Mouse (Mus musculus): ENCODE results near the gene Inafm1. TPM values are rescaled to one million over a fixed set of nuclear protein-coding genes. Genes with fewer than 3 reads are reported as not detected.
A peak's percentile ranks its signal among the peaks of the same experiment; 100 is the strongest.

Gene Inafm1
- polyA plus RNA-seq, 1 experiment from 2014 or later = 20.1 TPM

GRCm38 (mm10) chr7:16313481-16314220 lies 40.2 kb upstream of the Inafm1 start:
- TF ChIP-seq EP300 (IDR thresholded peaks at IDR 0.05) = no peak
- TF ChIP-seq CTCF (IDR thresholded peaks at IDR 0.05) = 0 out of 2 replicates have a peak, but pooled peaks have one; percentile 33
- peak; percentile 93 for DNase-seq (ENCODE audit: low spot score)
- WGBS = 1% methylated on average over 24 of the region's 66 CpGs
- Histone ChIP-seq H3K4me1 (ENCODE audit: insufficient read depth, low read depth, low read length) (peaks cover 12% of the 10 kb centered on the region; the same call in 1 of the 2 replicates), H3K4me3 (ENCODE audit: low read depth, low read length) (peak overlapping the region; percentile 80), H3K27me3 (replicated peaks; ENCODE audit: insufficient read depth, low read length) (no peaks in the 10 kb centered on the region), H3K4me2 (replicated peaks; ENCODE audit: low read depth, low read length) (peak overlapping the region; percentile 88), H3K9me3 (ENCODE audit: low read length) (no peaks in the 10 kb centered on the region), H3K36me3 (ENCODE audit: insufficient read depth, low read length) (peaks cover 8% of the 10 kb centered on the region; the same call in 1 of the 2 replicates), H3K27ac (ENCODE audit: low read length) (peak overlapping the region; percentile 99), H3K9ac (replicated peaks; ENCODE audit: low read depth) (peak overlapping the region; percentile 96)
- ATAC-seq = peak; percentile 70

GRCm38 (mm10) chr7:16312672-16313311 lies 39.4 kb upstream of the Inafm1 start:
- ATAC-seq = peak; percentile 34
- peaks cover 7% of the 10 kb centered on the region; the same call in 1 of the 2 replicates for H3K36me3 ChIP-seq (ENCODE audit: insufficient read depth, low read length)
- peak overlapping the region; percentile 88 for H3K4me2 ChIP-seq (replicated peaks; ENCODE audit: low read depth, low read length)
- peaks cover 12% of the 10 kb centered on the region; the same call in 1 of the 2 replicates for H3K4me1 ChIP-seq (ENCODE audit: insufficient read depth, low read depth, low read length)
- no peak for TF ChIP-seq EP300 (IDR thresholded peaks at IDR 0.05)
- no peak for TF ChIP-seq CTCF (IDR thresholded peaks at IDR 0.05)
- H3K27me3 ChIP-seq (replicated peaks; ENCODE audit: insufficient read depth, low read length) = no peaks in the 10 kb centered on the region
- H3K4me3 ChIP-seq (ENCODE audit: low read depth, low read length) = peak overlapping the region; percentile 80
- under 1% methylated on average over 11 of the region's 12 CpGs for WGBS
- no peaks in the 10 kb centered on the region for H3K9me3 ChIP-seq (ENCODE audit: low read length)
- DNase-seq (ENCODE audit: low spot score) = peak; percentile 88
- peak overlapping the region; percentile 99 for H3K27ac ChIP-seq (ENCODE audit: low read length)
- peak overlapping the region; percentile 96 for H3K9ac ChIP-seq (replicated peaks; ENCODE audit: low read depth)

GRCm38 (mm10) chr7:16312011-16312671 lies 38.7 kb upstream of the Inafm1 start:
- H3K36me3 ChIP-seq (ENCODE audit: insufficient read depth, low read length) = peaks cover 4% of the 10 kb centered on the region; the same call in 1 of the 2 replicates
- peak; percentile 9 for ATAC-seq
- peaks cover 12% of the 10 kb centered on the region; the same call in 1 of the 2 replicates for H3K4me1 ChIP-seq (ENCODE audit: insufficient read depth, low read depth, low read length)
- H3K4me2 ChIP-seq (replicated peaks; ENCODE audit: low read depth, low read length) = peak overlapping the region; percentile 88
- TF ChIP-seq EP300 (IDR thresholded peaks at IDR 0.05) (no peak), CTCF (IDR thresholded peaks at IDR 0.05) (no peak)
- H3K27ac ChIP-seq (ENCODE audit: low read length) = peak overlapping the region; percentile 99
- no peaks in the 10 kb centered on the region for H3K27me3 ChIP-seq (replicated peaks; ENCODE audit: insufficient read depth, low read length)
- peak overlapping the region; percentile 80 for H3K4me3 ChIP-seq (ENCODE audit: low read depth, low read length)
- peak; percentile 73 for DNase-seq (ENCODE audit: low spot score)
- H3K9me3 ChIP-seq (ENCODE audit: low read length) = no peaks in the 10 kb centered on the region
- H3K9ac ChIP-seq (replicated peaks; ENCODE audit: low read depth) = peak overlapping the region; percentile 96
- WGBS = under 1% methylated on average over 43 of the region's 49 CpGs

- Histone ChIP-seq H3K4me2 (replicated peaks; ENCODE audit: low read depth, low read length) (peak overlapping the region; percentile 88), H3K27me3 (replicated peaks; ENCODE audit: insufficient read depth, low read length) (no peaks in the 10 kb centered on the region), H3K4me3 (ENCODE audit: low read depth, low read length) (peak overlapping the region; percentile 80), H3K4me1 (ENCODE audit: insufficient read depth, low read depth, low read length) (peaks cover 12% of the 10 kb centered on the region; the same call in 1 of the 2 replicates), H3K9me3 (ENCODE audit: low read length) (no peaks in the 10 kb centered on the region), H3K36me3 (ENCODE audit: insufficient read depth, low read length) (no peaks in the 10 kb centered on the region), H3K27ac (ENCODE audit: low read length) (peak overlapping the region; percentile 99), H3K9ac (replicated peaks; ENCODE audit: low read depth) (peak overlapping the region; percentile 96)
- ATAC-seq (no peak), DNase-seq (ENCODE audit: low spot score) (peak; percentile 76)
- WGBS = 2% methylated on average over 10 of the region's 14 CpGs
- no peak for TF ChIP-seq CTCF (IDR thresholded peaks at IDR 0.05)
- TF ChIP-seq EP300 (IDR thresholded peaks at IDR 0.05) = no peak
Observed at GRCm38 (mm10) chr7:16311453-16312004, 38.1 kb upstream of the Inafm1 start.

GRCm38 (mm10) chr7:16310521-16311452 lies 37.4 kb upstream of the Inafm1 start:
- no peaks in the 10 kb centered on the region for H3K9me3 ChIP-seq (ENCODE audit: low read length)
- H3K9ac ChIP-seq (replicated peaks; ENCODE audit: low read depth) = peak overlapping the region; percentile 51
- TF ChIP-seq CTCF (IDR thresholded peaks at IDR 0.05) (no peak), EP300 (IDR thresholded peaks at IDR 0.05) (no peak)
- H3K27me3 ChIP-seq (replicated peaks; ENCODE audit: insufficient read depth, low read length) = no peaks in the 10 kb centered on the region
- peaks cover 12% of the 10 kb centered on the region; the same call in 1 of the 2 replicates for H3K4me1 ChIP-seq (ENCODE audit: insufficient read depth, low read depth, low read length)
- H3K4me2 ChIP-seq (replicated peaks; ENCODE audit: low read depth, low read length) = peak overlapping the region; percentile 88
- 2% methylated on average over 30 of the region's 31 CpGs for WGBS
- H3K36me3 ChIP-seq (ENCODE audit: insufficient read depth, low read length) = no peaks in the 10 kb centered on the region
- peak overlapping the region; percentile 99 for H3K27ac ChIP-seq (ENCODE audit: low read length)
- ATAC-seq (no peak), DNase-seq (ENCODE audit: low spot score) (peak; percentile 56)
- peak overlapping the region; percentile 80 for H3K4me3 ChIP-seq (ENCODE audit: low read depth, low read length)
